Mouse (Mus musculus) embryo, embryonic 10.5 days (tissue): ENCODE measurements at regions not wholly inside any gene's neighbourhood (a gene's known extent, or its start where the extent isn't known, plus 50 kb on each side); places are given as distances from the start of the nearest gene placed in this dataset.

Source experiments
- DNase-seq: peaks from one replicate; pipeline ENCODE4 v3.0.0-alpha.2; 2015; ENCODE audit warnings: low spot score

- no peak for DNase-seq
These were observed 90.4 kb downstream of the Otol1 start for GRCm38 (mm10) chr3:70097813-70098212.

- DNase-seq: no peak
These were observed 94.7 kb downstream of the Otol1 start for GRCm38 (mm10) chr3:70102091-70102490.

- no peak for DNase-seq
These were observed 95.3 kb downstream of the Otol1 start for GRCm38 (mm10) chr3:70102593-70103213.

GRCm38 (mm10) chr3:70103983-70104827 is 96.8 kb downstream of the Otol1 start:
- DNase-seq: peak; percentile 94

GRCm38 (mm10) chr3:70104828-70105399 is 97.5 kb downstream of the Otol1 start:
- peak; percentile 91 for DNase-seq

- no peak for DNase-seq
These were observed 98.1 kb downstream of the Otol1 start for GRCm38 (mm10) chr3:70105561-70105960.

GRCm38 (mm10) chr3:70106141-70106540 is 98.7 kb downstream of the Otol1 start:
- no peak for DNase-seq

GRCm38 (mm10) chr3:70126212-70126611 is 118.8 kb downstream of the Otol1 start:
- no peak for DNase-seq

- DNase-seq: no peak
These were observed 123.0 kb downstream of the Otol1 start for GRCm38 (mm10) chr3:70130241-70131029.

- DNase-seq: no peak
These were observed 127.5 kb downstream of the Otol1 start for GRCm38 (mm10) chr3:70134963-70135362.

- DNase-seq: no peak
These were observed 131.1 kb downstream of the Otol1 start for GRCm38 (mm10) chr3:70138488-70138887.

GRCm38 (mm10) chr3:70138926-70139325 is 131.5 kb downstream of the Otol1 start:
- DNase-seq: no peak

- DNase-seq: no peak
These were observed 138.3 kb downstream of the Otol1 start for GRCm38 (mm10) chr3:70145728-70146127.

GRCm38 (mm10) chr3:70151156-70151555 is 143.7 kb downstream of the Otol1 start:
- no peak for DNase-seq

GRCm38 (mm10) chr3:70160043-70160442 is 152.6 kb downstream of the Otol1 start:
- no peak for DNase-seq

GRCm38 (mm10) chr3:70171667-70172066 is 164.3 kb downstream of the Otol1 start:
- DNase-seq: peak; percentile 3

GRCm38 (mm10) chr3:70176391-70176790 is 169.0 kb downstream of the Otol1 start:
- no peak for DNase-seq

GRCm38 (mm10) chr3:70181611-70182010 is 174.2 kb downstream of the Otol1 start:
- no peak for DNase-seq

- no peak for DNase-seq
These were observed 183.3 kb downstream of the Otol1 start for GRCm38 (mm10) chr3:70190741-70191140.

- DNase-seq: no peak
These were observed 189.3 kb downstream of the Otol1 start for GRCm38 (mm10) chr3:70196671-70197070.

GRCm38 (mm10) chr3:70198890-70199289 is 191.5 kb downstream of the Otol1 start:
- DNase-seq: no peak

- DNase-seq: no peak
These were observed 194.0 kb downstream of the Otol1 start for GRCm38 (mm10) chr3:70201334-70201943.
